In the genomic region with DNA sequence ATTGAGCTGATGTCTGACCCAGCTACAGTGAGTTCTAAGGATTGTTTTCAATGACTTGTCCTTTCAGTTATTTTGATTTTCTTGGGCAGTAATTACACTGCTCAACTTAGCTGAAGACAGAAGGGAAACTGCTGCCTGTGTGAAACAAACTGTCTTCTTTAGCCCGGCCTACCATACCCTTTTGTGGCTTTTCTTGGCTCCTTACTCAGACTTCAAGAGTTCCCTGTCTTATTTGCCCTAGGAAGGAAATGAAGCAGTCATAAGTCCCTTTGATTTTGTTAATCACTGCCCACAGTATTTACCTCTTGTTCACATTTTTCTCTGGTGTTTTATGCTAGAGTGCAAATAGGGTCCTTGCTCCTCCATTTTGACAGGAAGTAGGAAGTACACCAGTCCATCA, we compare ENCODE assay signal across 23 mouse cellular contexts. TPM values are rescaled to one million over a fixed set of nuclear protein-coding genes. Genes with fewer than 3 reads are reported as not detected.
A peak's percentile ranks its signal among the peaks of the same experiment; 100 is the strongest.
DNase-seq lines count a peak whose midpoint lies in the region; ATAC-seq lines count a peak whose summit lies in the region.
"Had no signal": no experiment of that assay in that cellular context is flagged by ENCODE, and none has a peak within 500 bp of the region (broad histone marks: within the 10 kb centered on the region; RNA-seq: fewer than 3 reads in every experiment).

No protein-coding gene starts in this region.

- peak; percentile 2 for DNase-seq in kidney, adult 9 months
- DNase-seq in kidney, adult 8-10 months, result no peak
- DNase-seq in lung, postnatal 36 days, result peak; percentile 18
- DNase-seq in lung, postnatal 25 days (ENCODE audit: low spot score), result no peak
- DNase-seq in adrenal gland, adult 8-10 months, result no peak
- DNase-seq: adrenal gland, adult 2 months; adrenal gland, postnatal 25 days; cerebellum, adult 18-20 months; cerebellum, adult 9-10 months; cerebellum, postnatal 14 days; gastrocnemius, postnatal 14 days; heart, adult 11 months had no signal

- 0 out of 2 replicates have a peak, but pooled peaks have one; percentile 23 for ATAC-seq in megakaryocyte progenitor cell, adult 5-6 weeks (replicated peaks; ENCODE audit: poor library complexity)
- ATAC-seq: CD4-positive, CD25-positive, alpha-beta regulatory T cell, adult 4 months; forebrain, embryonic 13.5 days; forebrain, embryonic 16.5 days; hindbrain, postnatal 0 days; inflammation-experienced regulatory T-cells, adult 6 months had no signal

RNA-seq across cellular contexts. Expression of gene Fam162b, which starts 5.9 kb away (rescaled TPM):
- not detected in 2 replicates for total RNA-seq in megakaryocyte progenitor cell, adult 5-6 weeks (2015)
- total RNA-seq in megakaryocyte progenitor cell, adult 5-6 weeks (2017), result not detected in 2 replicates
- not detected for total RNA-seq in adrenal gland, adult 8-10 months (2022)
- total RNA-seq: adrenal gland, adult 2 months; adrenal gland, postnatal 25 days; gastrocnemius, adult 18-20 months; gastrocnemius, postnatal 14 days; gastrocnemius, postnatal 4 days; heart, adult 8-10 months; heart, postnatal 25 days; hindbrain, postnatal 0 days; MEL had no signal

RNA-seq across cellular contexts. Expression of gene Gprc6a, which starts 46.9 kb away (rescaled TPM):
- not detected in 2 replicates for total RNA-seq in megakaryocyte progenitor cell, adult 5-6 weeks (2015)
- total RNA-seq in megakaryocyte progenitor cell, adult 5-6 weeks (2017), result not detected in 2 replicates
- total RNA-seq in adrenal gland, adult 8-10 months (2022), result not detected
- total RNA-seq: adrenal gland, adult 2 months; adrenal gland, postnatal 25 days; gastrocnemius, adult 18-20 months; gastrocnemius, postnatal 14 days; gastrocnemius, postnatal 4 days; heart, adult 8-10 months; heart, postnatal 25 days; hindbrain, postnatal 0 days; MEL had no signal

Comparison
In these comparisons a context has a peak if more than half of its experiments do, and no peak if none do; other contexts are left out.
1. DNase-seq: peak in kidney, adult 9 months (single experiment) and lung, postnatal 36 days (single experiment); none in kidney, adult 8-10 months (0 of 2), lung, postnatal 25 days (single experiment) and adrenal gland, adult 8-10 months (single experiment).